Mouse (Mus musculus): ENCODE results near the gene Lypd6. TPM values are rescaled to one million over a fixed set of nuclear protein-coding genes. Genes with fewer than 3 reads are reported as not detected.

The Lypd6 gene
- polyA plus RNA-seq, 1 experiment from 2014 or later = 8.5 TPM

Other genes with a start within 250 kb of the Lypd6 start
- 161 and 163 TPM in 2 replicates for gene Mmadhc, start 230.4 kb downstream of the Lypd6 start, polyA plus RNA-seq (2016; fragmentation: Nextera tagmentation; extraction: Ambion mirVana)

Measured in embryonic facial prominence, embryonic 12.5 days (tissue).